ENCODE assay signal across 10 mouse cellular contexts in genomic region chr17:6861181-6862039, GRCm38 (mm10).
DNase-seq lines count a peak whose midpoint lies in the region; ATAC-seq and TF ChIP-seq lines count a peak whose summit lies in the region.
"Had no signal": no experiment of that assay in that cellular context is flagged by ENCODE, and none has a peak within 500 bp of the region (broad histone marks: within the 10 kb centered on the region; RNA-seq: fewer than 3 reads in every experiment).

No protein-coding gene starts in this region.

- H3K27me3 ChIP-seq in embryonic facial prominence, embryonic 10.5 days (replicated peaks; ENCODE audit: low read depth, poor library complexity, severe bottlenecking): peaks cover 76% of the 10 kb centered on the region
- peaks cover 19% of the 10 kb centered on the region for H3K27me3 ChIP-seq in heart, embryonic 14.5 days (ENCODE audit: control insufficient read depth, insufficient read depth, low read length)
- H3K27me3 ChIP-seq in limb, embryonic 14.5 days (ENCODE audit: control insufficient read depth, insufficient read depth, low read length): no peaks in the 10 kb centered on the region; the same call in 1 of the 2 replicates
- 0 out of 2 replicates have a peak, but pooled peaks cover 5% of the 10 kb centered on the region for H3K27me3 ChIP-seq in midbrain, embryonic 15.5 days (replicated peaks)

- peak; percentile 24 to 40 for DNase-seq in spleen, postnatal 10 days (ENCODE audit: low spot score in 2 of 2)
- no peak for DNase-seq in spleen, postnatal 14 days (ENCODE audit: low spot score in 2 of 2)
- peak; percentile 67 for DNase-seq in embryonic facial prominence, embryonic 10.5 days (ENCODE audit: low spot score)
- DNase-seq in kidney, postnatal 10 days: peak; percentile 79
- peak; percentile 12 for DNase-seq in limb, embryonic 14.5 days (ENCODE audit: low spot score)
- DNase-seq in telencephalon, adult 2 months (ENCODE audit: low read depth, low spot score): peak; percentile 55

- TF ChIP-seq POLR2A in limb, embryonic 14.5 days (IDR thresholded peaks at IDR 0.05; ENCODE audit: borderline replicate concordance, extremely low read depth, insufficient read depth, insufficient read length): no peak

- H3K4me1 ChIP-seq in embryonic facial prominence, embryonic 10.5 days: peaks cover 36% of the 10 kb centered on the region
- peaks cover 6 to 7% of the 10 kb centered on the region in 2 experiments; a peak in 2 of 4 replicates for H3K4me1 ChIP-seq in heart, embryonic 14.5 days (ENCODE audit: control insufficient read depth in 2 of 2, insufficient read depth in 2 of 2, low read length in 2 of 2)
- peaks cover 46% of the 10 kb centered on the region for H3K4me1 ChIP-seq in limb, embryonic 14.5 days (ENCODE audit: control insufficient read depth, insufficient read depth, low read length)
- peaks cover 31% of the 10 kb centered on the region for H3K4me1 ChIP-seq in midbrain, embryonic 15.5 days

- H3K36me3 ChIP-seq in embryonic facial prominence, embryonic 10.5 days (replicated peaks): no peaks in the 10 kb centered on the region
- H3K36me3 ChIP-seq in heart, embryonic 14.5 days (ENCODE audit: control insufficient read depth, insufficient read depth, low read length): no peaks in the 10 kb centered on the region
- H3K36me3 ChIP-seq in limb, embryonic 14.5 days (ENCODE audit: control insufficient read depth, insufficient read depth, low read length): no peaks in the 10 kb centered on the region
- H3K36me3 ChIP-seq in midbrain, embryonic 15.5 days (replicated peaks): no peaks in the 10 kb centered on the region
- H3K36me3 ChIP-seq: G1E had no signal

- H3K4me2 ChIP-seq in heart, embryonic 14.5 days (ENCODE audit: low read length): peak overlapping the region; percentile 85
- peak overlapping the region; percentile 42 for H3K4me2 ChIP-seq in limb, embryonic 14.5 days (replicated peaks; ENCODE audit: low read depth, low read length, severe bottlenecking)
- peak overlapping the region; percentile 40 for H3K4me2 ChIP-seq in midbrain, embryonic 15.5 days

- 3% methylated on average over 28 of the region's 28 CpGs for WGBS in embryonic facial prominence, embryonic 10.5 days
- 3% methylated on average over 28 of the region's 28 CpGs for WGBS in heart, embryonic 14.5 days
- 8% methylated on average over 28 of the region's 28 CpGs for WGBS in limb, embryonic 14.5 days
- WGBS in midbrain, embryonic 15.5 days: 3% methylated on average over 28 of the region's 28 CpGs

- H3K9ac ChIP-seq in heart, embryonic 14.5 days (ENCODE audit: low read length): peak overlapping the region; percentile 70
- H3K9ac ChIP-seq in limb, embryonic 14.5 days (ENCODE audit: low read depth, low read length, severe bottlenecking): peak overlapping the region; percentile 32
- 0 out of 2 replicates have a peak overlapping the region, but pooled peaks have one; percentile 1 for H3K9ac ChIP-seq in midbrain, embryonic 15.5 days

- H3K4me3 ChIP-seq in embryonic facial prominence, embryonic 10.5 days: peak overlapping the region; percentile 55
- peak overlapping the region; percentile 33 to 43 for H3K4me3 ChIP-seq in heart, embryonic 14.5 days (ENCODE audit: control insufficient read depth in 1 of 2, insufficient read depth in 1 of 2, low read depth in 1 of 2, low read length in 2 of 2)
- H3K4me3 ChIP-seq in limb, embryonic 14.5 days (replicated peaks; ENCODE audit: low read length): peak overlapping the region; percentile 21
- peak overlapping the region; percentile 3; the same call in 1 of the 2 replicates for H3K4me3 ChIP-seq in midbrain, embryonic 15.5 days
- H3K4me3 ChIP-seq: myocyte had no signal

- H3K27ac ChIP-seq in embryonic facial prominence, embryonic 10.5 days (replicated peaks): peak overlapping the region; percentile 85
- no peak overlapping the region for H3K27ac ChIP-seq in heart, embryonic 14.5 days (replicated peaks in 1 of 2; ENCODE audit: control insufficient read depth in 1 of 2, insufficient read depth in 1 of 2, low read depth in 2 of 2, low read length in 2 of 2)
- H3K27ac ChIP-seq in limb, embryonic 14.5 days (replicated peaks; ENCODE audit: low read depth, low read length): peak overlapping the region; percentile 61; the same call in 1 of the 2 replicates
- peak overlapping the region; percentile 67 for H3K27ac ChIP-seq in midbrain, embryonic 15.5 days

- no peaks in the 10 kb centered on the region for H3K9me3 ChIP-seq in embryonic facial prominence, embryonic 10.5 days
- H3K9me3 ChIP-seq in heart, embryonic 14.5 days (ENCODE audit: control insufficient read depth, low read length): no peaks in the 10 kb centered on the region
- H3K9me3 ChIP-seq in limb, embryonic 14.5 days (ENCODE audit: control insufficient read depth, low read length): no peaks in the 10 kb centered on the region
- no peaks in the 10 kb centered on the region for H3K9me3 ChIP-seq in midbrain, embryonic 15.5 days
- H3K9me3 ChIP-seq: G1E had no signal

- ATAC-seq in heart, embryonic 14.5 days (ENCODE audit: insufficient number of reproducible peaks, insufficient read depth, low FRiP score, low read depth): no peak
- peak; percentile 51; the same call in 1 of the 2 replicates for ATAC-seq in limb, embryonic 14.5 days (ENCODE audit: low FRiP score, low read depth)
- ATAC-seq in midbrain, embryonic 15.5 days (replicated peaks): peak; percentile 85

Comparison
In these comparisons a context has a peak if more than half of its experiments do, and no peak if none do; other contexts are left out.
1. DNase-seq: peak in spleen, postnatal 10 days (2 of 2), embryonic facial prominence, embryonic 10.5 days (single experiment), kidney, postnatal 10 days (single experiment), limb, embryonic 14.5 days (single experiment) and telencephalon, adult 2 months (single experiment); none in spleen, postnatal 14 days (0 of 2).
2. H3K27ac ChIP-seq: peak in embryonic facial prominence, embryonic 10.5 days (single experiment), limb, embryonic 14.5 days (single experiment) and midbrain, embryonic 15.5 days (single experiment); none in heart, embryonic 14.5 days (0 of 2).
3. H3K4me3 ChIP-seq: peak in every context shown above with its lines; median percentile 55 in embryonic facial prominence, embryonic 10.5 days; 38 in heart, embryonic 14.5 days; 21 in limb, embryonic 14.5 days; 3 in midbrain, embryonic 15.5 days.
4. H3K9ac ChIP-seq: peak in every context shown above with its lines; median percentile 70 in heart, embryonic 14.5 days; 32 in limb, embryonic 14.5 days; 1 in midbrain, embryonic 15.5 days.
5. Peak in every context shown above with its lines, with median percentiles within 50 percentile points of each other: H3K4me2 ChIP-seq.